Mouse (Mus musculus) lung, postnatal 0 days (tissue): ENCODE measurements around the gene Gpr179. TPM values are rescaled to one million over a fixed set of nuclear protein-coding genes. Genes with fewer than 3 reads are reported as not detected.
A peak's percentile ranks its signal among the peaks of the same experiment; 100 is the strongest.

Experiments
- ATAC-seq: fragments of 200-750 bp; cut with Nextera tagmentation; 2 replicates; pipeline ENCODE4 v1.8.0; 2017; ENCODE audit warnings: moderate library complexity
- DNase-seq: peaks from one replicate; pipeline ENCODE4 v3.0.0-alpha.2; 2016; ENCODE audit warnings: low spot score
- H3K27ac ChIP-seq: fragments of 300-500 bp; sonication (generic); 2 replicates; pipeline ENCODE4 v1.5.1; 2014; ENCODE audit warnings: antibody characterized with exemption, mild to moderate bottlenecking, low read length, mixed read lengths
- H3K27me3 ChIP-seq: fragments of 300-500 bp; sonication (generic); replicated peaks from 2 replicates; pipeline ENCODE4 v1.6.1; 2014; ENCODE audit warnings: low read length, mixed read lengths; ENCODE audit not compliant: insufficient read depth
- H3K36me3 ChIP-seq: fragments of 300-500 bp; sonication (generic); 2 replicates; pipeline ENCODE4 v1.6.1; 2014; ENCODE audit warnings: low read length, mixed read lengths; ENCODE audit not compliant: insufficient read depth
- H3K4me1 ChIP-seq: fragments of 300-500 bp; sonication (generic); 2 replicates; pipeline ENCODE4 v1.6.1; 2014; ENCODE audit warnings: antibody characterized with exemption, low read depth, low read length, mixed read lengths; ENCODE audit not compliant: insufficient read depth
- H3K4me2 ChIP-seq: fragments of 300-500 bp; sonication (generic); replicated peaks from 2 replicates; pipeline ENCODE4 v1.6.1; 2014; ENCODE audit warnings: low read depth, mild to moderate bottlenecking, low read length, moderate library complexity, mixed read lengths
- H3K4me3 ChIP-seq: fragments of 300-500 bp; sonication (generic); 2 replicates; pipeline ENCODE4 v1.5.1; 2014; ENCODE audit warnings: low read depth, low read length
- H3K9ac ChIP-seq: fragments of 300-500 bp; sonication (generic); replicated peaks from 2 replicates; pipeline ENCODE4 v1.6.1; 2014; ENCODE audit warnings: low read depth, mild to moderate bottlenecking
- H3K9me3 ChIP-seq: fragments of 300-500 bp; sonication (generic); 2 replicates; pipeline ENCODE4 v1.6.1; 2016; ENCODE audit warnings: low read length, mixed read lengths
- CTCF ChIP-seq: IDR thresholded peaks from 2 replicates; pipeline ENCODE4 v1.5.1; 2016; ENCODE audit warnings: antibody characterized with exemption, mild to moderate bottlenecking
- EP300 ChIP-seq: IDR thresholded peaks from 2 replicates; pipeline ENCODE4 v1.6.1; 2016; ENCODE audit warnings: antibody characterized with exemption, mild to moderate bottlenecking, control low read depth
- WGBS: fragments of 180-500 bp; shearing (Covaris S2); extraction: QIAGEN DNeasy Blood & Tissue Kit; methylation state at CpG from one replicate; pipeline ENCODE4 v1.1.7; 2014; 5-methylcytosine and 5-hydroxymethylcytosine counted together
- polyA plus RNA-seq: library from polyadenylated mRNA; unstranded; fragments of >200 nt; fragmentation: Nextera tagmentation; extraction: Ambion mirVana; gene quantifications from 2 replicates; pipeline ENCODE4 v1.2.1, GENCODE M21; 2015

Gene Gpr179
- polyA plus RNA-seq, 1 experiment from 2014 or later: 0.23 TPM

DNA sequence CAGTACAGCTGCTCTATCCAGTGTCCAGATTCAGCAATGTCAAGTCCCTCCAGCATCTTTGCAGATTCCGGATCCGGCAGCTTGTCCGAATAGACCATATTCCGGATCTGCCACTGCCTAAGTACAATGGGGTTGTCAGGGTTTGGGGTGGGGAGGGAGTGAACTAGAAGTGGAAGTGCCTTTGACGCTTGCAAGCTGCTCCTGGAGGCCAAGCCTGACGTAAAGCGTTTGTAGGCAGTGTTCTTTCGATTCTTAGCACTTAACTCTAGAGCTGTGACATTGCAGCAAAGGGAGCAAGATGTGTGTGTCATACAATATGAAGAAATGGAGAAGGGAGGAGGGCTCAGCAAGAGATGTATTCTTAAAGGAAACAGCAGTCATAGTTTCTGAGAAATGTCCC, 37.2 kb upstream of the Gpr179 start:
- Histone ChIP-seq H3K4me1 (no peaks in the 10 kb centered on the region), H3K36me3 (peaks cover 17% of the 10 kb centered on the region; the same call in 1 of the 2 replicates), H3K9me3 (no peaks in the 10 kb centered on the region), H3K27me3 (no peaks in the 10 kb centered on the region), H3K4me3 (no peak overlapping the region), H3K27ac (0 out of 2 replicates have a peak overlapping the region, but pooled peaks have one; percentile 6), H3K4me2 (no peak overlapping the region), H3K9ac (no peak overlapping the region)
- peak; percentile 85 for ATAC-seq
- 74% methylated on average over 8 of the region's 8 CpGs for WGBS
- TF ChIP-seq EP300 (0 out of 2 replicates have a peak, but pooled peaks have one; percentile 36), CTCF (no peak)
- DNase-seq: peak; percentile 88

DNA sequence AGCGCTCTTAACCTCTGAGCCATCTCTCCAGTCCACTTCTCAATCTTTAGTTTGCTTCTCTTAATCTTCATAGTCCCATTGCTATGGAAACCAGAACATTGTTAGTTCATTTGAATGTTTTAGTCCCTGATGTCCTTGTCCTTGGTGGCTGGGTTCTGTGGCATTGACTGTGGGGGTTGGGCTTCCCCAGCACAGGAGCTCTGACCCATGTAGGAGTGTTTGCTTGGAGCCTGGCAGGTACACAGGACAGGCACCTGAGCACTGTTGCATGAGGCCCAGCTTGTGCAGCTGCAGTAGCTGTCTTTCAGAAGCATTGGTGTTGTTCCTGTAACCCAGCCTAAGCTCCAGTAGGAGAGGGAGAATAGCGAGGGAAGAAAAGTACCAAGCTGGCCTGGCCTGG, 35.9 kb upstream of the Gpr179 start:
- Histone ChIP-seq H3K27me3 (no peaks in the 10 kb centered on the region), H3K4me2 (no peak overlapping the region), H3K4me1 (no peaks in the 10 kb centered on the region), H3K9ac (no peak overlapping the region), H3K4me3 (no peak overlapping the region), H3K9me3 (no peaks in the 10 kb centered on the region), H3K36me3 (peaks cover 8% of the 10 kb centered on the region; the same call in 1 of the 2 replicates), H3K27ac (no peak overlapping the region)
- no peak for TF ChIP-seq EP300
- TF ChIP-seq CTCF: no peak
- 86% methylated on average over 2 of the region's 2 CpGs for WGBS
- ATAC-seq (no peak), DNase-seq (no peak)

DNA sequence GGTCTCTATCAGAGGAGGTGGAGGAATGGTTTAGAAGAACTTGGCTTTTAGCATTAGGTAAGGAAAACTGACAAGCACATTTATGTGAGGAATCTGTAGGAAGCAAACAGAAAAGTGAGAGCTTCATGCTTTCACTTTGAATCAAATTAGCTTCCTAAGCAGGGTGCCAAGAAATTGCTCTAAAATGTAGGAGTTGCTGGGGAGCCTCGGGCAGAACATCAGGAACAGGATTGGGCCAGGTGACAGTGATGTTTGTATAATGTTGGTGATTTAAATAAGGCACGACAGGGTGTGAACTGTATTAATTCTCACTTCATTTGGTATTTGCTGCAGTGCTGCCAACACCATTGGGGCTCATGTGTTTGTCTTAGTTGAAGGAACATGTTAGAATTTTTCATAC, 31.9 kb upstream of the Gpr179 start:
- DNase-seq (no peak), ATAC-seq (no peak)
- peaks cover 6% of the 10 kb centered on the region; the same call in 1 of the 2 replicates for H3K36me3 ChIP-seq
- H3K27me3 ChIP-seq: no peaks in the 10 kb centered on the region
- H3K9ac ChIP-seq: no peak overlapping the region
- no peaks in the 10 kb centered on the region for H3K4me1 ChIP-seq
- 40% methylated on average over 2 of the region's 2 CpGs for WGBS
- no peaks in the 10 kb centered on the region for H3K9me3 ChIP-seq
- TF ChIP-seq CTCF: no peak
- no peak for TF ChIP-seq EP300
- H3K4me2 ChIP-seq: no peak overlapping the region
- no peak overlapping the region for H3K4me3 ChIP-seq
- no peak overlapping the region for H3K27ac ChIP-seq

DNA sequence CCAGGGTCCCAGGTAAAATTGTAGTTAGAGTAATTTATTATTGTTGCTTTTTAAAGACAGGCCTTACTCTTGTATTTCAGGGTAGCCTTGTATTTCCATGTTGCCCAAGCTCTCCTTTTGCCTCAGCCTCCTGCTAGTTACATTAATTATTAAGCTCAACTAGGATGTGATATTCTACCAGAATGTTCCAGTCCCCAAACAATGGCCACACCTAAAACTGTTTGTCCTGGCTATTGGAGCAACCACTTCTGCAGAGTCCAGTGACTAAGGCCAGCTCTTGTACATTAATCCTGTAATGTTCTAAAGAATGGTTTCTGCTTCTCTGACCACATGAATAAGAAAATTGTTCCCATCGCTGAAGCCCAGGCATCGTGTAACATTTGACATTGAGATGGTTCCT, 31.1 kb upstream of the Gpr179 start:
- ATAC-seq (no peak), DNase-seq (no peak)
- WGBS: 94% methylated on average over 2 of the region's 2 CpGs
- Histone ChIP-seq H3K4me3 (no peak overlapping the region), H3K9ac (no peak overlapping the region), H3K36me3 (peaks cover 6% of the 10 kb centered on the region; the same call in 1 of the 2 replicates), H3K4me1 (no peaks in the 10 kb centered on the region), H3K4me2 (no peak overlapping the region), H3K9me3 (no peaks in the 10 kb centered on the region), H3K27ac (no peak overlapping the region), H3K27me3 (no peaks in the 10 kb centered on the region)
- TF ChIP-seq EP300: no peak
- no peak for TF ChIP-seq CTCF

DNA sequence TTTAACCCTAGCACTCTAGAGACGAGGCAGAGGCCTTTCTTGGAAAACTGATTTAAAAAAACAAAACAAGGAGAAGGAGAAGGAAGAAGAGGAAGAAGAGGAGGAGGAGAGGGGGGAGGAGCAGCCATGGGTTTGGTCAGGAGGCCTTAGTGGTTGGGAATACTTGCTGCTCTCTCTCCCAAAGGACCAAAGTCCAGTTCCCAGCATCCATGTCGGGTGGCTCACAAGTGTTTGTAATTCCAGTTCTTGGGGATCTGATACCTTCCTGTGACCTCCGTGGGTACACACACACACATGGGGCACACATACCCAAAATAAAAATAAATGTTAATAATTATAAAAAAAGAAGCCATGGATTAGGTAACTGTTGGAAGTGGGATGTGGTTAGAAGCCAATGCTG, 28.2 kb upstream of the Gpr179 start:
- no peak for ATAC-seq

DNA sequence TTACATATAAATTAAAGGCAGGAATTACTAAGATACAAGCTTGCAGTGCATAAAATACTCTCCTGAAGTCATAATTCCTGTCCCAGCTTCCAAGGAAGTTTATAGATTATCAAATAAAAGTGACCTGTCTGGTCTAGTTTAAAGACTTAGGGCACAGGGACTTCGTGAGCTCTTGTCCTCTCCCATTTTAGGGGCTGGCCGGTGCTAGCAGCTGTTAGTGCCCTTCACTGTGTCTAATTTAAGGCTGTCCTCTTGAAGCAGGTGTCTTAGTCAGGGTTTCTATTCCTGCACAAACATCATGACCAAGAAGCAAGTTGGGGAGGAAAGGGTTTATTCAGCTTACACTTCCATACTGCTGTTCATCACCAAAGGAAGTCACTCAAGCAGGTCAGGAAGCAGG, 21.5 kb upstream of the Gpr179 start:
- H3K9me3 ChIP-seq: no peaks in the 10 kb centered on the region
- DNase-seq: no peak
- H3K27me3 ChIP-seq: no peaks in the 10 kb centered on the region
- H3K4me1 ChIP-seq: peaks cover 4% of the 10 kb centered on the region; the same call in 1 of the 2 replicates
- WGBS: 87% methylated on average over 2 of the region's 2 CpGs
- no peak overlapping the region for H3K9ac ChIP-seq
- ATAC-seq: no peak
- peaks cover 18% of the 10 kb centered on the region; the same call in 1 of the 2 replicates for H3K36me3 ChIP-seq
- TF ChIP-seq CTCF: no peak
- TF ChIP-seq EP300: no peak
- H3K27ac ChIP-seq: no peak overlapping the region
- no peak overlapping the region for H3K4me2 ChIP-seq
- H3K4me3 ChIP-seq: no peak overlapping the region

More for the DNA sequence above, 28.2 kb upstream of the Gpr179 start:
- H3K27me3 ChIP-seq: no peaks in the 10 kb centered on the region
- H3K27ac ChIP-seq: no peak overlapping the region
- TF ChIP-seq EP300 (no peak), CTCF (no peak)
- no peak overlapping the region for H3K9ac ChIP-seq
- H3K4me3 ChIP-seq: no peak overlapping the region
- no peak overlapping the region for H3K4me2 ChIP-seq
- H3K4me1 ChIP-seq: no peaks in the 10 kb centered on the region
- H3K36me3 ChIP-seq: peaks cover 18% of the 10 kb centered on the region; the same call in 1 of the 2 replicates
- no peaks in the 10 kb centered on the region for H3K9me3 ChIP-seq
- 65% methylated on average over 3 of the region's 3 CpGs for WGBS
- DNase-seq: no peak
